Mouse (Mus musculus) embryonic fibroblast, embryonic 13.5 days (primary cell): ENCODE measurements around the gene Slc11a2. TPM values are rescaled to one million over a fixed set of nuclear protein-coding genes. Genes with fewer than 3 reads are reported as not detected.

ENCODE experiments used
- H3K27ac ChIP-seq: 2 replicates; pipeline ENCODE4 v1.5.1; 2012; ENCODE audit warnings: low read length, control low read depth, inconsistent platforms; ENCODE audit not compliant: insufficient read depth
- H3K4me1 ChIP-seq: 2 replicates; pipeline ENCODE4 v1.6.1; 2011; ENCODE audit warnings: low read length; ENCODE audit not compliant: control insufficient read depth, insufficient read depth
- H3K4me3 ChIP-seq: 2 replicates; pipeline ENCODE4 v1.5.1; 2011; ENCODE audit warnings: mild to moderate bottlenecking, control low read depth, low read length; ENCODE audit not compliant: insufficient read depth
- CTCF ChIP-seq: IDR thresholded peaks from 2 replicates; pipeline ENCODE4 v1.5.1; 2011; ENCODE audit warnings: mild to moderate bottlenecking, control low read depth, low read length, moderate library complexity, borderline replicate concordance; ENCODE audit not compliant: insufficient read depth
- POLR2A ChIP-seq: IDR thresholded peaks from 2 replicates; pipeline ENCODE4 v1.6.1; 2011; ENCODE audit warnings: low read depth, mild to moderate bottlenecking, control low read depth, low read length, moderate library complexity
- polyA plus RNA-seq: library from polyadenylated mRNA; stranded (reverse); fragments of >200 nt; gene quantifications from 2 replicates; pipeline ENCODE4 v1.2.4, GENCODE M21; 2011; ENCODE audit warnings: low read depth; ENCODE audit not compliant: missing spikeins, insufficient read length

Gene Slc11a2
- polyA plus RNA-seq, 1 experiment: 48.5 TPM

- no peaks in the 10 kb centered on the region for H3K4me1 ChIP-seq
- TF ChIP-seq POLR2A (peak; percentile 48), CTCF (no peak)
- peak overlapping the region; percentile 51 for H3K4me3 ChIP-seq
These were observed 18.5 kb upstream of the Slc11a2 start for GRCm38 (mm10) chr15:100443126-100443922.

GRCm38 (mm10) chr15:100436518-100436917 lies 11.6 kb upstream of the Slc11a2 start:
- no peak for TF ChIP-seq POLR2A
- TF ChIP-seq CTCF: no peak
- H3K4me1 ChIP-seq: no peaks in the 10 kb centered on the region
- H3K27ac ChIP-seq: no peak overlapping the region
- no peak overlapping the region for H3K4me3 ChIP-seq

More at GRCm38 (mm10) chr15:100443126-100443922, 18.5 kb upstream of the Slc11a2 start:
- peak overlapping the region; percentile 20; the same call in 1 of the 2 replicates for H3K27ac ChIP-seq

GRCm38 (mm10) chr15:100436112-100436511 lies 11.2 kb upstream of the Slc11a2 start:
- no peaks in the 10 kb centered on the region for H3K4me1 ChIP-seq
- TF ChIP-seq POLR2A: no peak
- TF ChIP-seq CTCF: no peak
- H3K4me3 ChIP-seq: no peak overlapping the region
- no peak overlapping the region for H3K27ac ChIP-seq

- H3K27ac ChIP-seq: no peak overlapping the region
- H3K4me3 ChIP-seq: no peak overlapping the region
- no peak for TF ChIP-seq POLR2A
- no peak for TF ChIP-seq CTCF
- H3K4me1 ChIP-seq: no peaks in the 10 kb centered on the region
These were observed 8.4 kb upstream of the Slc11a2 start for GRCm38 (mm10) chr15:100433234-100433633.

GRCm38 (mm10) chr15:100429959-100430565 lies 5.2 kb upstream of the Slc11a2 start:
- Histone ChIP-seq H3K4me1 (no peaks in the 10 kb centered on the region), H3K27ac (no peak overlapping the region), H3K4me3 (no peak overlapping the region)
- no peak for TF ChIP-seq CTCF
- no peak for TF ChIP-seq POLR2A

GRCm38 (mm10) chr15:100428296-100428905 lies 3.5 kb upstream of the Slc11a2 start:
- TF ChIP-seq POLR2A: no peak
- TF ChIP-seq CTCF: no peak
- H3K27ac ChIP-seq: no peak overlapping the region
- H3K4me1 ChIP-seq: no peaks in the 10 kb centered on the region
- no peak overlapping the region for H3K4me3 ChIP-seq

GRCm38 (mm10) chr15:100423916-100424315 lies 956 bp downstream of the Slc11a2 start:
- Histone ChIP-seq H3K27ac (no peak overlapping the region), H3K4me1 (peaks cover 17% of the 10 kb centered on the region), H3K4me3 (peak overlapping the region; percentile 50)
- TF ChIP-seq POLR2A: no peak
- no peak for TF ChIP-seq CTCF

GRCm38 (mm10) chr15:100422899-100423860 lies 1.7 kb downstream of the Slc11a2 start:
- peak overlapping the region; percentile 93 for H3K4me3 ChIP-seq
- TF ChIP-seq CTCF: no peak
- TF ChIP-seq POLR2A: peak; percentile 85
- H3K4me1 ChIP-seq: peaks cover 17% of the 10 kb centered on the region
- H3K27ac ChIP-seq: peak overlapping the region; percentile 38; the same call in 1 of the 2 replicates

- H3K27ac ChIP-seq: peak overlapping the region; percentile 38
- TF ChIP-seq POLR2A: no peak
- TF ChIP-seq CTCF: no peak
These were observed 2.4 kb downstream of the Slc11a2 start for GRCm38 (mm10) chr15:100422476-100422875.

GRCm38 (mm10) chr15:100421758-100422197 lies 3.1 kb downstream of the Slc11a2 start, which contains the start of gene Gm5475:
TSS of gene Gm5475 (plus strand) at chr15:100422147.
- Histone ChIP-seq H3K27ac (peak within 1 kb of the TSS; percentile 94), H3K4me1 (peaks cover 17% of the 10 kb centered on the region), H3K4me3 (peak within 1 kb of the TSS; percentile 93)

More at GRCm38 (mm10) chr15:100422476-100422875, 2.4 kb downstream of the Slc11a2 start:
- peak overlapping the region; percentile 93 for H3K4me3 ChIP-seq
- H3K4me1 ChIP-seq: peaks cover 17% of the 10 kb centered on the region
